Mouse (Mus musculus) cerebellum, postnatal 25 days (tissue): ENCODE results near the gene Coro1a.

Experiments used
- DNase-seq, 2 experiments: peaks; one replicate each; pipeline ENCODE4 v3.0.0; 2021; ENCODE audit warnings: mixed read lengths in 2 of 2

Gene Coro1a

DNA sequence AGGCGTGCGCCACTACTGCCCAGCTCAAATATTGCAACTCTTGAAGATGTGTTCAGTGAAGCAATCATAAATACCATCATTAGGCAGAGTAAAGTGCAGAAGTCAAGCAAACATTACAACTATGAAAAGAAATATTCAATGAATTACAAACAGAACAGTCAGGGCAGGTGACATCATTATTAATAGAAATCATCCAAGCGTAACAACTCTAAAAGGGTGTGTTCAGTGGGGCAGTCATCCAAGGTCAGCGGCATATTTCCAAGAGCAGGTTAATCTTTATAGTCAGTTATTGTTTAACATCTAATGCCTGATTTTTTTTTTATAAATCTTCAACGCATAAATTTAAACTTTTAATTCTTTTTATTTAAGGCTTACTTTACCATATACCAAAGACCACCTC, 26.4 kb downstream of the Coro1a start:
- no peak for DNase-seq

DNA sequence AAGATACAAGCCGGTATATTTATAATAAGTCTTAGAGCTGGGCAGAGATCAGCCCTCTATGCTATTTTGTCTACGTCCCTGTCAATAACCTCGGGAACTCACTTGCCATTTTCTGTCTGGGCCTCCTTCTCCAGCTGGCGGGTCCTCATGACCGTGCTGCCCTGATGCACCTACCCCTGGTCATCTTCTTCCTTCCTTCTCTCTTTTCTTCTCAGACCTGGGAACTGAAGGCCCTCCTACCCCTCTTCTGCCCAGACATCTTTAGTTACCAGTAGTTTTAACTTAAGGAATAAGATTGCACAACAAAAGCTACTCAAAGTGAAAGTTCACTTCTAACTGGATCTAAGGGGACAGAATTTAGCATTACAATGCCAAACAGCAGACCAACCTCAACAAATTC, 27.9 kb downstream of the Coro1a start:
- DNase-seq: no peak

DNA sequence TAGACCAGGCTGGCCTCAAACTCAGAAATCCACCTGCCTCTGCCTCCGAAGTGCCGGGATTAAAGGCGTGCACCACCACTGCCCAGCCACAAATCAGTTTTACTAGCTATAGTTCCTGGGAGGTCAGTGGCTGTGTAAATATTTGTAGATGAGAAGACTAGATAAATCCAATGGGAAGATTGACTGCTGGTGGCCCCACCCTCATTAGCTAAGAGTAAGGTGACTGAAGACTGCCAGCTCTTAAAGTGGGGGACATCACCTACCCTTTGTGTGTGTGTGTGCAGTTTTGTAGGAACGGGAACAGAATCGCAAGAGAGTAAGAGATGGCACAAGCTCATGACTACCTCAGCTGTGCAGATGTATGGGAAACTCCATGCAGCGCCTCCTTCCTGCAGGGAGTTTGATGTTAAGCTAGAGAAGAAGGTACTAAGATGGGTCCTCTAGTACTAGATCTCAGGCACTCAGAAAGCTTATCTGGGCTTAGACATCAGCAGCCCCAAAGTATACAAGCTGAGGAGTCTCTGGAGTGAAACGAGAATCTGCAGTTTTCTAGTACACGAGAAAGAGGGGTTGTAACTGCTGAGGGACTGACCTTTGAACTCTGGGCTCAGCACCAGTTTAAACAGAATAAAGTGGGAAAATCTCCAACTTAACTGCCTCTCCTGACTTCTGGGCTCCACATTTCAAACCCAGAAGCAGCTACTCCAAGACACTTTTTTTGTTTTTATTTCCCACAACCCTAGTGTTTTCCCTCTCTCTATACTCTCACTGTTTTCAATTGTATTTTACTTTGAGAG, 28.8 kb downstream of the Coro1a start:
- DNase-seq: no peak

DNA sequence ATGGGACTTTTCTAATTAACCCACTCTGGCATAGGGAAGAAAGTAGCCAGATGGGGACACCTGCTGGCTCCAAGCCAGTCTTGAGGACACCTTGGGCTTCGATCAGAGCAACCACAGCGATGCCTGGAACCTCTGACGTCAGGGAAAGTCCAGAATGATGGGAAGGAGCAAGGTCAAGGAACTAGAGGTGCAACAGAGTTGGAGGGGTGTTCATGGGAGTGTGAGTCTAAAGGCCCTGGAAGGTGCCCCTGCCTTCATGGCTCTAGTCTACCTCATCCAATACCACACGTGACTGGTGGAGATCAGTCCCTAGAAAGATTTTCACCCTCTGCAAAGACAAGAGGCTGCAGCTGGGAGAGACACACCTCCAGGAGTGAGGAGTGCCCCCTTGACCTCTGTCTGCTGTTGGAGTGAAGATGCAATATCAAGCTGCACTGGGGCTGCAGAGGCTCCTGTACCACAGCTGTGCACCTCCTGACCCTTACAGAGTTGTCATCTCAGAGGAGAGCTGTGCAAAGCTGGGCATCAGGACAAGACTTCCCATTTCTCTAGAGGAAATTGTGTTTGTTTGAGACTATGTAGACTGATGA, 30.9 kb downstream of the Coro1a start:
- no peak for DNase-seq

DNA sequence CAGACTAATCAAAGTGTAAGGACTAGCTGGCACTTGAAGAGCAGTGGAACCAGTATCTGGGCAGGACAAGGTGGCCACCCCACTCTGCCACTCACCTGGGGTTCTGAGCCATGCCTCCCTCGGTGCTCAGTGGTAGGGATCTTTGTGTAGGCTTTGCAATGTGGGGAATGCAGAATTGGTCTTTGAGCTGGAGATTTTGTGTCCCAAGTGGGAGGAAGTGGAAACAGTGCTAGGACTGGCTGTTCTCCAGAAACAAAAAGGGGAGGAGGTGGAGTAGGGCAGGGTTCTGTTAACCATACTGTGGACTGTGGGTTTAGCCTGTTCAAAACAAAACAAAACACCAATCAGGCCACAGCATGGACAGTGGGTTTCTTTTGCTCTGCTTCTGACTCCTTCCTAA, 31.4 kb downstream of the Coro1a start, which contains the start of gene Sult1a1:
Gene Sult1a1, minus strand, starts transcription at position 226 of the 400 bp plus-strand sequence.
- DNase-seq: no peak

DNA sequence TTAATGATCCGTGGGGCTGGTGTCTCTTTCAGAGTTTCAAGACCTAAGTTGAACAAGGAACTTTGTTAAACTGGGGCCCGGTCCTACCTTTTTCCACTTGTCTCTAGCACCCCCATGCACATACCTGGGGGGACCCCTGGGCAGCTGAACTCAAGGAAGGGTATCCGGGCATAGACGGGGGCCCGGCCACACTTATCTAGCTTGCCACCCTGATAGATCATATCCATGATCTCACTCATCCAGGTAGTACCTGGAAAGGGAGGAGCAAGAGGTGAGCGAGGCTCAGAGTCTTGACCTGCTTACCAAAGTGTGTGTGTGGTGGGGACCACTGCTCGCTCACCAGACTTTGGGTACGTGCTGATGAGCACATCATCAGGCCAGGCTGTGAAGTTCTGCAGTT, 32.5 kb downstream of the Coro1a start:
- no peak for DNase-seq

DNA sequence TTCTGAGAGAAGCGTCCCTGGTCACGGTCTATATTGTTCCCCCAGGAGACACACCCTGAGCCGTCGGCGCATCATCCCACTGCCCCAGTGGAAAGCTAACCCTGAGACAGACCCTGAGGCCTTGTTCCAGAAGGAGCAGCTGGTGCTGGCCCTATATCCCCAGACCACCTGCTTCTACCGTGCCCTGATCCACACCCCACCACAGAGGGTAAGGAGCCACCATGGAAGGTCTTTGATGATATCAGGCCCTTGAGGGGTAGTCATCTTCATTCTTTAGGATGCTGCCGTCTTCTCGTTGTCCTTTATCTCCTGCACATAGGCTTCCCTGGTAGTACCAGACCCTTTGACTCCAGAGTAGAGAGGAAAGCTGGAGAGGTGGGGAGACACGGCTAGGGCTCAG, 35.5 kb downstream of the Coro1a start:
- no peak for DNase-seq

DNA sequence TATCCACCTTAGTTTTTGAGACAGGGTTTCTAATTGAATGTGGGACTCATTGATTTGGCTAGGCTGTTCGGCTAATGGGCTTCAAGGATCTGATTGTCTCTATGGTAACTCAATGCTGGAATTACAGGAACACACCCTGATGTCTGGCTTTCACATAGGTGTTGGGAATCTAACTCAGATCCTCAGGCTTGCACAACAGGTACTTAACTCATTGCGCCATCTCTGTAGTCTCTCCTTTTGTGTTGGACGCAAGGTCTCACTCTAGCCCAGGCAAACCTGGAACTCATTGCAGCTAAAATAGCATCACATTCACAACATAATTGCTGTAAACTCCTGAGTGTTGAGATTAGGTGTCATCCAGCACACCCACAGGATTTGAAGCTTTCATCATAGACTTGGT, 37.4 kb downstream of the Coro1a start:
- DNase-seq: no peak

DNA sequence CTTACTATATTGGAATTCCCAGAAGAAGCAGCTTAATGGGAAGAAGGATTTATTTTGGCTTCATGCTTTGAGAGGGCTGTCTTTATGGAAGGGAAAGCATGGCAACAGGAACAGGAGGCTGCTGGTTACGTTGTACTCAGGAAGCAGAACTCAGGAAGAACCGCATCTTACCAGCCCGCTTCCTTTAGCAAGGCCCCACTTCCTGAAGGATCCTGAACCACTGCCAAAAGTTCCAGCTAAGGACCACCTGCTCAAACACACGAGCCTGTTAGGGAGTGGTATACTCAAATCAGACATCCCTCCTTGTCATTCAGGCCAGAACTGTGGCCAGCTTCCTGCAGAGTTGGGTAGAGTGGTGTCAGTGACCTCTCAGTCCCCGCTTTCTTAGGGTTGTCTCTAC, 39.1 kb downstream of the Coro1a start:
- no peak for DNase-seq

DNA sequence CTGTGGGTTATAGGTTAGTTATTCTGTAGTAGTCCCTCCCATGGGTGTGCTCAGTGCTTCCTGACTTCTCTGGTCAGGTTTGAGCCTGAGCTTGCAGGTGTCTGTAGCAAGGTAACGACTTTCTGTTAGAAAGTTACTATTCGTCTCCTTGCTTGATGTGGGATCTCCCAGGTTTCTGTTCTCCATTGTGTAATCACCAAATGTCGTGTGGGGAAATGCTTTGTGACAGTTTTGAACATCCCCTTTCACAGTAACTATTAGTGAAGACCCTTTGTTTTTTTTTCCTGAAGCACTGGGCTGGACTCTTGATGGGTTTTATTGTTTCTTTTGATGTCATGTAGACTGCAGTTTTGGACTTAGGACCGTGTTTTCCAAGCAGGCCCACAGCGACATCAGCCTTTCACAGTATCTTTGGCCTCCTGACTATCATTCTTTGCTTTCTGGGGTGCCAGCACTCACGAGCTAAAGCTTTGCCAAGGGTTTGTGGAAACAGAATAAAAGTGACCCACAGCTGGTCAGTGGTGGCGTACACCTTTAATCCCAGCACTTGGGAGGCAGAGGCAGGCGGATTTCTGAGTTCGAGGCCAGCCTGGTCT, 40.0 kb downstream of the Coro1a start:
- no peak for DNase-seq

DNA sequence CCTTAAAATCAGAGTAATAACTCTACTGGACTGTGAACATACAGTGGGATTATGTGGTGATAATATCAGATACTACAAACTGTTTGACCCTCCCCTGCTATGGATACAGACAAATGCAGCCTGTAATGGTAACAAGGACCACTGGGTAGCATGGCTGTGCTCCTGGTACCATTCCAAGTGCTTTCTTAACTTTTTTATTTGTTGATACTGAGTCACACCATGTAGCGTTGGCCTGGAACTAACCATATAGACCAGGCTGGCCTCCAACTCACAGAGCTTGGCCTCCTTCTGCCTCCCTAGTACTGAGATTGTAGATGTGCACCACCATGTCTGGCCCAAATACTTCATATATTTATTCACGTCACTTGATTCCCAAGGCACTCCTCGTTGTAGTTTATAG, 42.3 kb downstream of the Coro1a start:
- DNase-seq: no peak

DNA sequence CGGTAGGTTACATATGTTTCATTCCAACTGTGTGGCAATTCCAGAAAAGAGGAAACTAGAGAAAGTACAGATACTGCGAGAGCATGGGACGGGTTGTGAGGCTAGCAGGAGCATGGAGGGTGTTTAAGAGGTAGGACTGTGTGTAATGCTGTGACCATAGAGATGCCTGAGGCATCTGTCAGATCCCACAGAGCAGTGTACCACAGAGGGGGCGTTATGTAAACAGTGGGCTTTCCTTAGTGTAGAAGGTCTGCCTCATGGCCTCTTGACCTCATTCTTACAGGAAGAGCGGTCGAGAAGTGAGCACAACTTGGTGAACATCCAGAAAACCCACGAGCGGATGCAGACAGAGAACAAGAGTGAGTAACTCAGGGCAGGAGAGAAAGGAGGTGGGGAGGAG, 43.9 kb downstream of the Coro1a start:
- DNase-seq: no peak

DNA sequence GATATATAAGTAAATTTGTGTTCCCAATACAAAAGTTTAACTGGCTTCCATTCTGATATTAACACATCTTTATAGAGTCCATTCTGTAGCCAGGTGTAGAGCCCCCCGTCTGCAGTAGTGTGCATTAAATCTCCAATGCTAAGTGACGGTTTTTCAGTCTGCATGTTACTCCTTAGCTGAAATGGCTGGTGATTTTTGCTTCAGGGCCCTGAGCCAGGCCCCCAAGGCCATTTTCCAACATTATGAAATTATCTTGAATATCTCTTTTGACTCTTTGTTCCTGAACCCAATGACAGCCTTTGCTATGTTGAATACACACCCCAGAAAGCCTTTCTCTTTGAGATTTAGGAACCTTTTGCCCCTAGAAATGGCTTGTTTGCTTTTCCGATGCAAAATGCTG, 47.8 kb downstream of the Coro1a start:
- no peak for DNase-seq

DNA sequence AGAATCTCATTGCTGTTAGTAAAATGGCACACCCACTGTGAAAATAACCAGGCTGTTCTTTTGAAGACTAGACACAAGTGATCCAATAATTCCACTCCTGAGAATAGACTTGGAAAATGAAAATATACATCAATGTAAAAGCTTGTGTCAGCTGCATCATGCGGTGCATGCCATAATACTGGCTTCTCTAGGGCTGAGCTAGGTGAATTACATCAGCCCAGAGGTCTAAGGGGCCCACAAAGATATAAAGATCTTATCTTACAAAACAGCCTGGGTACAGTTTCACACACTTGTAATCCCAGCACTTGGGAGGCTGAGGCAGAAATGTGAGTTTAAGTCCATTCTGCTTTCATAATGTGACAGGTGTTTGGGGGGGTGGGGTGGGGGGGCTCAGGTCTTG, 50.1 kb downstream of the Coro1a start:
- DNase-seq: no peak

DNA sequence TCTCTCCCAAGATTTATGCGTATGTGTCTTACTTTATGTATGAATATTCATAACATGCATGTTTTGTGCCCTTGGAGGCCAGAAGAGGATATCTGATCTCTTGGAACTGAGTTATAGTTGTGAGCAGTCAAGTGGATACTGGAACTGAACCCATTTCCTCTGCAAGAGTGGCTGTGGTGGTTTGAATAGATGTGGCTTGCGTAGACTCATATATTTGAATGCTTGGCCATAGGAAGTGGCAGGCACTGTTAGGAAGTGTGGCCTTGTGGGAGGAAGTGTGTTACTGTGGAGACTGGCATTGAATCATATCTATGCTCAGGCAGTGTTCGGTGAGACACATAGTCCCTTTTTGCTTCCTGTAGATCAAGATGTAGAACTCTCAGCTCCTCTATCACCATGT, 51.9 kb downstream of the Coro1a start:
- no peak for DNase-seq

DNA sequence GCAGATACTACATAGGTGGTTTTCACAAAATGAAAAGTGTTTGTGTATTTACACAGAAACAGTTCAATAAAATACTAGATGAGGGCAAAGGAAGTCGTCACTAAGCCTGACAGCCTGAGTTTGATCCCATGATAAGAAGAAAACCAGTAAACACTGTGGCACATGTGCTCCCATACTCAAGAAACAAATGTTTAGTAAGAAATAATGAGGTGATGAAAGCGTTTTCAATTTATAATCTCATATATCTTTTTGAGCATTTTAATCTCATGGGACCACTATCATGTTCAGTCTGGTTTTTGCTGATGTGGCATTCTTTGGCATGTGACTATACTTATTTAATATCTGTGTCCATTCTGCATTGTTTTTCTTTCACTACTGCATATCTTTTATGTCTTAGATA, 53.6 kb downstream of the Coro1a start:
- no peak for DNase-seq

DNA sequence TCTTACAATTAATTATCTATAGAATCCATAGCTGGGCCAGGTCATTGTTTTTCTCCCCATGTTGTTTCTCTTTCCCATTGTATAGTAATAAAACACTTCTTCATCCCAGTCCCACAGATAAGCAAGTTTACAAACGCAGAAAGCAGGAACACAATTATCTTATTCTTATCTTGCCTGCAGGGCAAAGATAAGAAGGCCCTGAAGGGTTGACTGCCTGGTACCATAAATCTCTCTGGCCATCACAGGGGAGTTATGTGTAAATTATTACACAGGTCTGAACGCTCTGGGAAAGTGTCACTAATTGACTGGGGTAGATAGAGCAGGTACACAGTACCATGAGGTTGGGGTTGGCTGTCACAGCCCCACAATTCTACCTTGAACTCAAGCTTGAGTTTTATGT, 56.7 kb downstream of the Coro1a start:
- no peak for DNase-seq
